Mouse (Mus musculus): ENCODE data around the gene Kansl1l. TPM values are rescaled to one million over a fixed set of nuclear protein-coding genes. Genes with fewer than 3 reads are reported as not detected.

Kansl1l gene
- 1.1 and 1.8 TPM in 2 replicates for polyA plus RNA-seq (2012; ENCODE audit: low replicate concordance)

GRCm38 (mm10) chr1:66817453-66817839 is at the start of gene Kansl1l:
Gene Kansl1l, minus strand, starts transcription at chr1:66817562.

DNA sequence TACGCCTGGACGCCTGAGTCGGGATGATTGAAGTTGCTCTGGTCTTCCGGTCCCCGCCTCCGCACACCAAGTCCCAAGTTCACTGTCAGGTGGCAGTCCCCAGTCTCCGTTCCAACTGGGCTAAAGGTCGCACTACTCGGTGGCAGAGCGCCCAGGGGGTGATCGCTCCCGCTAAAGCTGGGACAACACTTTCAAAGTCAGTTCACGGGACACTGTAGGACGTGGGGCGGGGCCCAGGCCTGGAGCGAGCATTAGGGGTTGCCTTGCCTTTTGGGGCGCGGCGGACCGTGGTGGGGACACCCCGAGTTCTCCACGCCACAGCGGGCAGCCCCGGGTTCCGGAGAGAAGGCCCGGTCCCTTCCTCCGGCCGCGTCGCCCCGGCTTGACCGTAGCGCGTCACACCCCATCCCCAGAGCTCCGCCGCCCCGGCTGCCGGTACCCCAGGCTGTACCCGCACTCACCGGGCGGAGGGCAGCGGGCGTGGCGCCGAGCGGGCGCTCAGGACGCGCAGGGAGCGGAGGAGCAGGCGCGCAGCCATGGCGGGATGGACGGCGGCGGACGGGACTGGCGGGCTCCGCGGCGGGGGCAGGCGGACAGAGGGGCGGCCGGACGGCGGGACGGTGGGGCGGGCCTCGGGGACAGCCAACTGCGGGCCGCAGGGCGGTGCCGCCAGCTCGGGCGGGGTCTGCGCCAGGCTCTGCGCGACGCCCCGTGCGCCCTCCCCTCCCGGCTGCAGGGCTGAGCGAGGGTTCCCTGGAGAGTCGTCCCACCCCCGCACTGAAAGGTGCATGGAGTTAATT is 45.5 kb upstream of the Kansl1l start, which contains the start of gene Acadl:
Acadl (minus strand) TSS at position 566 of the 800 bp plus-strand sequence.

DNA sequence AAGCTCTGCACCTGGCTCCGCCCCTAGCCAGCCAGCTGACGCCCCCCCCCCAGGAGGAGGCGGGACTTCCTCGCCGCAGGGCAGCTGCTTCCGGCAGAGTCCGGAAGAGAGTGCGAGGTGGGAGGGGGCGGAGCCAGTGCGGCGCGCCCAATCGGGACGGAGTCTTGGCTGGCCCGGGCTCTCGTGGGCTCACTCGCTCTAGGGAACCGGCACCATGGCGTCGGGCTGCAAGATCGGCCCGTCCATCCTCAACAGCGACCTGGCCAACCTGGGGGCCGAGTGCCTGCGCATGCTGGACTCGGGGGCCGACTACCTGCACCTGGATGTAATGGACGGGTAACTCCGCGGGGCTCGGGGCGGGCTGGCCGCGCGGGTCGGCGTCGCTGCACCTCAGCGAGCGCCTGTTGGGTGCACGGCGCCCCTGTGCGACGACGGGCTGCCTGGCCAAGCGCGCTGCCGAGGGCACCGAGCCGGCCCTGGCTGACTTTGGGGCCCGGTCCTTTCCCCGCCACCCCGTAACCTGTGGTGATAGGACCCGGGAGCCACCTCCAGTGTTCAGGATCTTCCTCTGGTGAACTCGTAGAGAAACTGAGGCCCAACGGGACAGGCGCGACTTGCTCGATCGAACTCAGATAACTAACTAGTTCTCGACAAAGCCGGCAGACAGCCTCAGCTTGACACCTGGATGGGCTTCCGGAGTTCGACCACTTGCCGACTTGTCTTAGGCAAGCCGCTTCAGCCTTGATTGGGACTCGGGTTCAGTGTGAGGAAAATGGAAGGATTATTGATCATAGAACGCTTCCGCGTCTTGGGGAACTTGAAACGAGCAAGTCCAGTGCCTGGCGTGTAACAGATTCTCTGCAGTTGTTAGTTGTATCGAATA is 116.4 kb downstream of the Kansl1l start, which contains the start of gene Rpe:
Rpe (plus strand) TSS at position 139 of the 883 bp plus-strand sequence.

Other genes with a start within 250 kb of the Kansl1l start
- 17.3 and 20.5 TPM in 2 replicates for gene Rpe, start 116.7 kb downstream of the Kansl1l start, polyA plus RNA-seq (2012; ENCODE audit: low replicate concordance)
- gene Acadl, start 45.7 kb upstream of the Kansl1l start, polyA plus RNA-seq (2012; ENCODE audit: low replicate concordance): 6.8 and 9.2 TPM in 2 replicates
- gene Myl1, start 127.8 kb upstream of the Kansl1l start, polyA plus RNA-seq (2012; ENCODE audit: low replicate concordance): not detected in 2 replicates
- 16.4 and 31.6 TPM in 2 replicates for gene Lancl1, start 221.3 kb upstream of the Kansl1l start, polyA plus RNA-seq (2012; ENCODE audit: low replicate concordance)

Data from leukemia stem cell, adult 10-12 weeks (primary cell).